Mouse (Mus musculus) large intestine, adult 2 months (tissue): ENCODE data around the gene Mtpn. TPM values are rescaled to one million over a fixed set of nuclear protein-coding genes. Genes with fewer than 3 reads are reported as not detected.
A peak's percentile ranks its signal among the peaks of the same experiment; 100 is the strongest.

Experiments
- DNase-seq: peaks from one replicate; pipeline ENCODE4 v3.0.0-alpha.2; 2012; ENCODE audit warnings: low read depth, low spot score
- WGBS: fragments of 180-500 bp; shearing (Covaris S2); methylation state at CpG from one replicate; pipeline ENCODE4 v1.1.7; 2018; 5-methylcytosine and 5-hydroxymethylcytosine counted together
- polyA plus RNA-seq: library from polyadenylated mRNA; depleted of rRNA; stranded (reverse); fragments of >200 nt; gene quantifications from 2 replicates; pipeline ENCODE4 v1.2.3, GENCODE M21; 2012; rRNA removed

The Mtpn gene
- 17.6 and 37.9 TPM in 2 replicates for polyA plus RNA-seq

DNA sequence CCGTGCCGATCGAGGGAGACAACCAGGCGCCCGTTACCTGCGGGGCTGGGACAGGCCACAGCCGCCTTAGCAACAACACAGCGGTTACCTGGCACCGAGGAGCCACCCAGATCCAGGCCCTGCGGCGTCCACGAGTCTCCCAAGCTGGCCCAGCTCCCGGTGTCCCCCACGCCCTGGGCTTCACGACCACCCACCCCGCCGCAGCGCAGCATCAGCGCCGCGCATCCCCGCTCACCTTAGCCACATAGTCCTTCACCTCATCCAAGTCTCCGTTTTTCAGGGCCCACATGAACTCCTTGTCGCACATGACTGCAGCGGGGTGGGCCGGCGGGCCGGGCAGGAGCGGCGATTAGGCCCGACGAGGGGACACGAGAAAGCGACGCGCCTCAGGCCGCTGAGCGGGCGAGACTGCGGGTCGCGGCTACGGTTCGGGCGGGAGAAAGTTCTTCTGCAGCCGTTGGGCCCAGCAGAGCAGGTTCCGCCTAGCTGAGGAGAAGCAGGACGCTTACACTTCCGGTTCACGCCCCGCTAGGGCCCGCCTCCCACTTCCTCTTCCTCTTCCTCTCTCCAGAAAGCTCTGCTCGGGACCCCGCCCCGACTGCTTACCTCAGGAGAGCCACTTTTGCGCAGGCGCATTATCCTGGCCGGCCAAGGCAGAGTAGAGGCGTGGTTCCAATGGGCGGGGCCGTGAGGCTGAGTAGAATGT, at the start of gene Mtpn:
TSS of gene Mtpn (minus strand) at position 585 of the 706 bp plus-strand sequence.
- DNase-seq = peak; percentile 99
- under 1% methylated on average over 61 of the region's 61 CpGs for WGBS

DNA sequence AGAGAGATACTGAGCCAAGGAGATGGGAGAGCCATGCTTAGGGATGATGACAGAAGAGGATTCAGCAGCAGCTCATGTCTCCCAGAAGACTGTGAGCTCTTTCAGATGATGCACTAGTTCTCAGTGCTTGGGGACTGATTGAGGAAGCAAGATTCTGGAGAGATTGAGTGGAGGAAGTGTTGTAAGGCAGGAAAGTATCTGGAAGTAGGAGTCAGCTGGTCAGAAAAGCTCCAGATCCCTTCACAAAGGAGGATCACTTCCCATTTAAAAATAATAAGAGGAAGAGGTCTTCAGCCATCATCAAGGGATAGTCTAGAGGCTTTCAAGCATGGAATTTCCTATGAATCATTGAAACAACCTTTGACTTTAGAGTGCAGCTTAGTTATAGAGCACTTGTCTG, 29.0 kb upstream of the Mtpn start:
- no peak for DNase-seq

DNA sequence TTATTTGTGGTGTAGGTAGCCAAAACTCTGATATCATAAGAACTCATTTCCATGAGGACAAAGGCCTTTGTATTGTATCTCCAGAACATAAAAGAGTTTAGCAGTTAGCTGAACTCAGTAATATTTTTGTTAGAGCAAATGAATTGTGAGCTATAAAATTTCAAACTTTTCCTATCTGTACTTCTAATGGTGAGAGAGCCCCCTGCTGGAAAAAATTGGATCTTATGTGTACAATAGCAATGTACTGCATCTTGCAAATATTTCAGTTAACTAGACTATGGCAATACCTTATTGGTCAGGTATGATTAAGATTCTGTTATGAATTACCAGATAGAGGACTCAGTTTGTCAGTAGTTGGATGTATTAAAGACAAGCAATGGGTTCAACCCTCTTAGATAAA, 28.1 kb upstream of the Mtpn start:
- no peak for DNase-seq

DNA sequence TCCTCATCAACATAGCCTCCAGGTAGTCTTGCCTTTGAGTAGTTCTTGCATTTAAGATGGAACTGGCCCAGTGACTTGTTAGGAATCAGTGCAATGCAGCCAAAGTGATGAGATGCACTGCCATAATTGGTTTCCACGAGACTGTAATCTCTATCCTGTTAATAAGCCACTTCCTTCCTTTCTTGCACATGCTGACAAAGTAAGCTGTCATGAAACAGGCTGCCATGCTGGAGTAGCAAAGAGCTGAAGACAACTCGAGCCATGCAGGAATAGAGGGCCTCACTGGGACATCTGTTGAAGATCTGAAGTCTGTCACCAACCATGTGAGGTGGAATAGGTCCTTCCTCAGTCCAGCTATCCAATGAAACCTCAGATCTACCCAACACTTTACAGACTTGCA, 20.3 kb upstream of the Mtpn start:
- 39% methylated on average over 2 of the region's 2 CpGs for WGBS
- DNase-seq = no peak

DNA sequence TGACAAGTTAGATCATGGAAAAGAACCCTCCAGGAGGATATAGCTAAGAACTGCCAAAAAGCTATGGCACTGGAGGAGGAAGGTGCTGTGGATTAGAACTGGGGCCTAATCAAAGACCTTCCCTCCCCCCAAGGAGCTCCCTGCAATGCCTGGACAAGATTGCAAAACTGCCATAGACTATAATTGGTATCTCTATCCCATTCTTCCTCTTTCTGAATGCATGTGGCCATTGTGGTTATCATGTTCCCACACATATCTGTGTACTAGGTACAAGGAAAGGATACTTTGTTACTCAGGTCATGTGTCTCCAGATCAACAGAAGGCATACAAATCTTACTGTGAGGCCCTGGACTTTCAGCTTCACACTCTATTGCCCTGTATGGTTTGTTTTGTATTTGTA, 4.7 kb upstream of the Mtpn start:
- DNase-seq = no peak

DNA sequence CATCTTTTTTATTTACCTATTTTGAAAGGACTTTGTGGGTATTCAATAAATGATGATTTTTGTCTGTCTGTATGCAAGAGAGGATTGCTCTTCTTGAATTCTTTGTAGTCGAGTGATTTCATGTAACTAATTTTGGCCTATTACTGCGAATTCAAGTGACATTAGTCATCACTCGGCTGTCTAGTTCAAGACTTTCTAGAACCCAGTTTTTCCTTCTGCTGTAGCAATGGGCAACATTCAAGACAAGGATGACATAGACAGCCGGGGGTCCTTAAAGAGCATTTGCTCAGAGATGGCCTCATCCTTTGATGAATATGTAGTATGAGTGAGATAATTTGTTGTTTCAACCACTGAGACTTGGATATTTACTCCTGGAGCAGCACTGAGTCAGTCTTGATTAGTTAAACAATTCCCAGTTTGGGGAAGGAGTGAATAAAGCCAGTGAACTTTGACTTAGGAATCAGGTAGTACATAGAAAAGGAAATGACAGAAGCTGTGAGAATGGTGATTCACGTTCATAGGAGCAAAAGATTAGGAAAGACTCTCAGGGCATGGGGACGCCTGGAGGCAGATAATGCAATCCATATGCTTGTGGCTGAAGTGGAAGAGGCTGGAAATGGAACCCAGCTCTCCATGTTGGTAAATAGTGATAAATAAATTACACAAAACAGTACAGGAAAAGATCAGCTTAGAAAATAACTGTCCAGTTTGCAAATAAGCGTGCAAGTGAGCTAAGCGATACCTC, 3.1 kb upstream of the Mtpn start:
- DNase-seq = no peak
- WGBS = 75% methylated on average over 8 of the region's 8 CpGs

DNA sequence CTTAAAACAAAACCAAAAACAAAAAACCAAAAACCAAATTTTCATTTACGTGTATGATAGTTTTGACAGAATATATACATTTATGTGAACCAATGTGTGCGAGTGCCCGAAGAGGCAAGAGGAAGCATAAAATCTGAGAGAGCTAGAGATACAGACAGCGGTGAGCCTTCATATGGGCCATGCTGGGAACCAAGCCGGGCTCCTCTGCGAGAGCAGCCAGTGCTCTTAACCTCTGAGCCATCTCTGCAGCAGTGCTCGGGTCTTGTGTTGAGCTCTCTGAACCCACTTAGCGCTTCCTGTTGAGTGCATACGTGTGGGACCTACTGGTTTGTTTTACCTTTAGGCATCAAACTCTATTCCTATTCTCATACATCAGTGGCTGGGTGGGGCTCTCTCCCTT, 689 bp upstream of the Mtpn start:
- WGBS = 93% methylated on average over 9 of the region's 9 CpGs
- no peak for DNase-seq

DNA sequence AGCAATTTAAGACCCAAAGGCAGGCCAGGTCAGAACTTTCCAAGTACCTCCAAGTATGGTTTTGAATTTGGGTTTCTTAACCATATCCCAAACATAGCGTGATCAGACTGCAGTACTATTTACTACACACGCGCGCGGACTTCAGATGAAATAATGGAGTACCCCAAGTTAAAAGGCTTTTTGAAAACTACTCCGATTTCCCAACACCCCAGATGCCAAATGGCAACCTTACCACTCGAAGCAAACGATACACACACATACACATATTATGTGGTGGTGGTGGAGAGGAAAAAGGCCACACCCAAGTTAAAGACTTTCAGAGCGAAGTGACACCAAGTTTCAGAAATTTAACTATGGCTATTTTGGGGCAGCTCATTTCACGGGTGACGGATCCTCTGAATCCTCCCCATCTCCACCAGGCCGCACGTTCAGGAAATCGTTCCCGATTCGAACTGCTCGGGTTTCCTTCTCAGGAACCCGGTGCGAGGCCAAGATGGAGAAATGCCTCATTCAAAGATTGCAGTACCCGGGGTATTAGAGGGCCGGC, 858 bp downstream of the Mtpn start:
- no peak for DNase-seq
- whole genome bisulfite sequencing = 2% methylated on average over 21 of the region's 21 CpGs

DNA sequence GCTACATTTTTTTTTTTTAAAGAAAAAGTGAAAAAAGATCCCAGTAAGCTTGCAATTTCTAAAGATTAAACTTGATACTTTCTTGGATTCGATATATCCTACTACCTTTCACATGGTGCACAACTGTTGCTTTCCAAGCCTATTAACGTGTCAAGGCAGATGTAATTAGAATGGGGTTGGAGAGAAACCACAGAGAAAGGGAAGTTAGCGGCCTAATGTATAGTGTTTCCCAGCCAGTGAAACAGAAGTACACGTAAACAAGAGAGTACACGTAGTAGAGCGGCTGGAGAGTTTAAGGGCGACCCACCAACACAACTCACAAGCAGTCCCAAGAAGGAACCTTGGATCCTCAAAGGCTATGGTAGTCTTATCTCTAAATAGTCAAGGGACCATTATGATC, 3.7 kb downstream of the Mtpn start:
- DNase-seq = no peak
- WGBS = 74% methylated on average over 7 of the region's 7 CpGs

DNA sequence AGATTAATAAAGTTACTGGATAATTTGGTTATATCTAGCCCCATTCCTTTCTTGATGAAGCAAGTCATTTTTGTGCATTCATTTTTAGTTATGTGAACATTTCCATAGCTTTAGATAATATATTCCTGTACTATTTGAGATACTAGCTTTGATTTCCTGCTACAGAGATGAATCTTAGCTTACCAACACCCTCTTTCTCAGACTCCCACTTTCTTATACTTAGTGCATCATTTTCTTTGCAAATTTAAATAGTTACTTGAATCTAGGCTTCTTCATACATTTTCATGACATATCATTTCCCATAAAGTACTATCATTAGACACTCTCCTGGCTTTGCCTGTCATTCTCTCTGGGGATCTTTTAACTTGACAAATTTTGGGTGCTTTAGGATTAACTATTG, 26.3 kb downstream of the Mtpn start:
- DNase-seq = no peak

DNA sequence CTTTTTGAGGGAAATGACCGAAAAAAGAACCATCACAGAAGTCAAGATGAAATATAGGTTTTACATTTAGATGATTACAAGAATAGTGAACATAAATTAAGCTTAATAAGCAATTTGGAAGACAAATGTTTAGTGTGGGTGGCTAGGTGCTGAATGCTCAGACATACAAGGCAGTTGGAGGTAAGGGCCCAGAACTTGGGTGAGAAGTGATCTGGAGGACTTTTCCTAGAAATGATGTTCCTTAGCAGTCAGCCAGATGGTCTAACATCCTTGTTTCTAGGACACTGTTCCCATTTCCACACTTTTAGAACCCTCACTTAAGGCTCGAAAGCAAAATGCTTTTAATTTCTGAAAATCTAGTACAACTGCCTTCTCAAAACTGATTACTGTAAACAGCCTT, 34.9 kb downstream of the Mtpn start:
- WGBS = 95% methylated on average over 2 of the region's 2 CpGs
- no peak for DNase-seq

DNA sequence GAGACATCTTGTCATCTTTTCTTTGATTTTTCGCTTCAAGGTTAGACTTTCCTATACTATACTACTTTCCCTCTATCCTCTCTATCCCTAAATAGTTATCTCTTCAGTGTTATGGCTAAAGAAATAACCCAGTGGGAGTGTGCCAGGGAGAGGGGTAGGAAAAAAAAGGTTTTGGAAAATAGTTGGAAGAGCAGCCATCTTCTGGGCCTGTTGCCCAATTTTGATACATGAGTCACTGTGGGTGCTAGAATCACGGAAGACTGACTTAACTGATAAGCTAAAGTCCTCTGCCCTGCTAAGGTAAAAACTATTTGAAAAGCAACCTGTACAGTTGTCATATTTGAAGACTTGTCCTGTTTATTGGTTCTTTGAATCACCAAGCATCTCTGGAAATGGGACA, 36.8 kb downstream of the Mtpn start:
- no peak for DNase-seq
- WGBS = 67% methylated on average over 2 of the region's 2 CpGs

DNA sequence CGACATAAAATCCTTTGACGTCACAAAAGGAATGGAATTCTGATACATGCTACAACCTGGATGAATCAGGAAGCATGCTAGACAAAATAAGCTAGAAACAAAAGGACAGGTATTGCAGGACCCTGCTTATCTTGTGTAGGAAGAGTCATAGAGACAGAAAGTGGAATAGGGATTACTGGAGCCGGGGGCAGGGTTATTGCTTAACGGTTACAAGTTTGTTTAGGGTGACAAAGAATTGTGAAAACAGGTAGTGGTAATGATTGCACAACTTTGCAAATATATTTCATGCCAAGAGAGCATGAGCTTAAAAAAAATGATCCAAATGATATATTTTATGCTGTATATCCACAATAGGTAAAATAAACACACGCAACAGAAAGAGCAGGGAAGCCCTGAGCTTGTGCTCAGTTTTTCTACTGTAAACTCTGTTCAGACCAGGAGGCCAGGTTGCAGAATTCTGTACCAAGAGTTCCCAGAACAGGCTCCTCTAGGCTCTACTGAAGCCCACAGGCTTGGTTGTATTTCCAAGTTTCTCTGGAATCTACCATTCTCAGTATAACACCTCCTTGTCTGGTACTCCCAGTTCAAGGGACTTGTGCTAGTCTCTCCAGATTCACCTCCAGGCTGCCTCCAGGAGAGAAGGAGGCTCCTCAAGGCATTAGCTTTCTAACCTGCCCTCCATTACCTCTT, 39.6 kb downstream of the Mtpn start:
- 72% methylated on average over 5 of the region's 5 CpGs for WGBS
- no peak for DNase-seq

DNA sequence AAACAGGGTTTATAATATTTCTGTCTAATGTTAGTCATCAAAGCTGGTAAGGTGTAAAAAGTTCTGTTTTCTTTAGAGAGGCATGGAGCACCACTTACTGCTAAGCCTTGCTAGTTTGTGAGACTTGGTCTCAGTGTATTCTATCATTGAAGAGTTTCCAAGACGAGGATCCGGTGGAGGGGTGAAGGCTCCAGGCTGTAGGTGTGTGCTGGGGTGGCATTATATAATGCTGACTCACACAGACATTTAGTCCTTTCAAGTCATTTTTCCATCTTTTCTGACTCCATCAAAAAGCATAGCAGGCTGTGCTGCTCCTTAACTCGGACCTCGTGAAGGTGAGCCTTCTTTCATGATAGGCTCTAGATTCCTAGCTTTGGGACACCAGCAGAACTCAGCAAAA, 42.3 kb downstream of the Mtpn start:
- DNase-seq = no peak
- WGBS = 93% methylated on average over 4 of the region's 4 CpGs

DNA sequence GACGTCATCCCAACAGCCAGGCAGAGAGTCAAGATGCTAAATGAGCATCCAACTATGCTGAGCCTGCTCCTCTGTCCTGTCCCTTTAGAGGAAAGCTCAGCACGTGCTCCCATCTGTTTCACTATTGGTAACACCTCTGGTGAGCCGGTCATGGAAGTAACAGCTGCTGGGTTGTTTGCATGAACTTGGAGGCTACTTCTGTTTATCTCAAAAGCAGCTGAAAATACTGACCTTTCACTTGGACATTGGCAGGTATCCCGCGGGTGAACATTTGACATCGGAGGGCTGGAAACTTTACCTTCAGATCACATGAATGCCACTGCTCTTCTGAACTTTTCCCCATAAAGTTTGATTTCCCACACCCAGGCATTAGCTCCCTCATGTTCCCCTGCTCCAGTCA, 45.8 kb downstream of the Mtpn start:
- WGBS = 74% methylated on average over 6 of the region's 6 CpGs
- no peak for DNase-seq

DNA sequence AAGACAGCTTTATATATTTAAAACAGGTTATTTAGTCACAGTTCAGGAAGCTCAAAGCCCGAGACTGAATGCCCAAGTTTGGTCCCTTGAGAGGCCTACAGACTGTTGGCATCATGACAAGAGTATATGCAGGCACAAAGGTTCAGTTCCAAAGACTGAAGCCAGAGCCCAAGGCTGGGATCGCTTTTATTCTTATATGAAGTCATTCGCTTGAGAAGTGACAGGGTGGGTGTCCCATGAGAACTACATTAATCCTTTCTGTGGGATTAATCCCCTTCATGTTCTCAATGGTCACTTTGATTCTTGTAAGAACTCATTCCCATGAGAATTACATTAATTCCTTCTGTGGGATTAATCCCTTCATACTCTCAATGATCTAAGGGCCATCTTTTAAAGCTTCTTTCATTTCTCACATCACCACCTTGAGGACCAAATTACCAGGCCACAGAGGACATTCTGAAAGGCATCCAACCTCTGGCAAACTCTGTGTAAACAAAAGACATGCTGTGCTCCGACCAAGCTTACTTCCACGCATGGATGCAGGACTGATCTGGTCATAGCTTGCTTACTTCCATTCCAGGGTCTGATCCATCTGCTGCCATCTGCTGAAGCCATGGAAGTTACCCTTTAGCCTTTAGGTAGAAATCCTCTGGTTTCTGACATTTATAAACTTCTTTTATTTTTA, 59.9 kb downstream of the Mtpn start:
- 57% methylated on average over 5 of the region's 5 CpGs for WGBS

DNA sequence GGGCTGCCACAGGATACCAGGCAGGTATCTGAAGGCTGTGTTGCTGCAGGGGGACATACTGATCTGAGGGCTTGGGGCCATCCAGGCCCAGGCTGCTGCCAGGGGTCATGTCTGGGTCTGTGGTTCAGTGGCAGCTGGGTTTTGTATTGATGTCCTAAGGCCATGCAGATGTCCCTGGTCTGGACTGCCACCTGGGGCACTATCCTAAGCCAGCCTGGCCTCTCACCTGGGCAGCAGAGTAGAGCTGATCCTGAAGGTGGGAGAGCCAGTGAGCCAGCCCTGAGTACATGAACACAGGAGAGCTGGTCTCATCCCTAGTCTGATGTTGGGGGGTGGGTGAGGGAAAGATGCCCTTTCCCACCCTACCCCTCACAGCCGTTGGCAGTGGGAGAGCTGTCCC, 62.9 kb downstream of the Mtpn start:
- WGBS = 67% methylated on average over 1 of the region's 1 CpGs
- DNase-seq = no peak

More for the DNA sequence above, 59.9 kb downstream of the Mtpn start:
- DNase-seq = no peak

DNA sequence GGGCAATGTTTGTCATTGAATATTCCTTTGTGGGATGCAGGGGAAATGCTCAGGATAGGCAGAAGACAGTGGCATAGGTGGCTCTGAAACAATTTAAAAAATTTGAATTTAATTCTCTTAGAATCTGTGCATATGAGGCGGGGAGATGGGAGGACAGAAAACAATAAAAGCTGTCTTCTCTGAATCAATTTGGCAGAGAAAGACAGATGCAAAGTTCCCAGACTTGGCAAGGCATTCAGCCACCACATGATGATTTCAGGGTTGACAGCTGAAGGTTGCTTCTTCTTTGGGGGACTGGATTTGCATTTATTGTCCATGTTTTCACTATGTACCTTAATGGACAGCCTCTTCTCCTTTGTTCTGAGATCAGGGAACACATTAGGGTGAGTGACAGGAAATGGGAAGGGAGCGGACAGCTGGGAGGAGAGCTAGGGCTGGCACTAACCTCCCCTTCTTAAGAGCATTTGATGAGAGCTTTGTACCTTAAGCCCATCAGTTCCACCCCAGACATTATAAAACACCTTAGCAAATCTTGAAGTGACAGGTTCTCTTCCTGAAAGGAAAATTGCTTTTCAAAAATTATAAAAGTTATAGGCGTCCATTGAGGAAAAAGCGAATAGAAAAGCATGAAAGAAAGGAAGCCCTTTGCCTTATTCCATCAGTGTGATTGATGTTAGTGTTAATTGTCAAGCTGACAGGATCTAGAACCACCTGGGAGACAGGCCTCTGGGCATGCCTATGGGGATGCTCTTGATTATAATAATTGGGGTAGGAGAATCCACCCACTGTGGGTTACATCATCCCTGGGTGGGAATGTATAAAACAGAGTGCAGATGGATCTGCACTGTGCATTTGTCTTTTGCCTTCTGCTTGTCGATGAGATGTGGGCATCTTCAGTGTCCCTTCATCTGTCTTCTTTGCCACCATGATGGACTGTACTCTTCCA, 76.0 kb downstream of the Mtpn start:
- 87% methylated on average over 5 of the region's 5 CpGs for WGBS
- no peak for DNase-seq

DNA sequence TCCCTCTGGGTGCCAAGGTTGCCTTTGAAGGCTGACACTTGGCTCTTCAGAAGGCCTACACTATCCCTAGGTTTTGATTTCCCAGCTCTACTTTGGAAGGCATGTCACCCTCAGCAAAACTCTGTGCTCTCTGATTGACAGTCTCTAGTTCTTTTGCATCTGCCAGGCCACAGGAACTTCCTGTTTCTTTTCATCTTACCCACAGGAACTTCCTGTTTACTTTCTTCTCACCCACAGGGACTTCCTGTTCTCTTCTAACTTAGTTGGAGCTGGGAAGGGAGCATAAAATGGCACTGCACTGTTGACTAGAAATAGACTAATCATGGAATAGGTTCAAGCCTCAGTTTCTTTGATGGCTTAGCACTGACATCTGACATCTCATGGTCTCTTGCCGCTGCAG, 77.2 kb downstream of the Mtpn start:
- 83% methylated on average over 1 of the region's 1 CpGs for WGBS

More for the DNA sequence above, 77.2 kb downstream of the Mtpn start:
- no peak for DNase-seq
